Mouse (Mus musculus) kidney, adult 2 months (tissue): ENCODE results near the gene Flcn.

Source experiments
- CTCF ChIP-seq: fragments of 200-500 bp; conservative IDR thresholded peaks from 2 replicates; pipeline ENCODE4 v1.5.1; 2011; ENCODE audit warnings: low read depth, mild to moderate bottlenecking, control low read depth, low read length, moderate library complexity, mixed read lengths; ENCODE audit not compliant: insufficient read depth, insufficient read length
- POLR2A ChIP-seq: fragments of 200-500 bp; IDR thresholded peaks from one replicate; pipeline ENCODE4 v1.6.1; 2011; ENCODE audit warnings: low read depth, low read length, control low read depth

GRCm38 (mm10) chr11:59838426-59838825 is 28.6 kb upstream of the Flcn start:
- TF ChIP-seq CTCF: no peak
- no peak for TF ChIP-seq POLR2A
